Mouse (Mus musculus) forebrain, embryonic 10.5 days (tissue): ENCODE measurements around the gene Frmd5. TPM values are rescaled to one million over a fixed set of nuclear protein-coding genes. Genes with fewer than 3 reads are reported as not detected.
"Not testable (repeated sequence)": the region's sequence is repeated elsewhere in the genome, so short reads cannot be mapped to it uniquely, and the experiment has no call there.

ENCODE experiments used
- DNase-seq: peaks from one replicate; pipeline ENCODE4 v3.0.0-alpha.2; 2017; ENCODE audit warnings: low spot score; ENCODE audit errors: extremely low spot score
- H3K27ac ChIP-seq: fragments of 300-500 bp; sonication (generic); 2 replicates; pipeline ENCODE4 v1.5.1; 2016; ENCODE audit warnings: mild to moderate bottlenecking
- H3K27me3 ChIP-seq: fragments of 300-500 bp; sonication (generic); 2 replicates; pipeline ENCODE4 v1.6.1; 2016; ENCODE audit warnings: mild to moderate bottlenecking; ENCODE audit not compliant: poor library complexity, severe bottlenecking
- H3K36me3 ChIP-seq: fragments of 300-500 bp; sonication (generic); replicated peaks from 2 replicates; pipeline ENCODE4 v1.6.1; 2016; ENCODE audit warnings: mild to moderate bottlenecking, moderate library complexity
- H3K4me1 ChIP-seq: fragments of 300-500 bp; sonication (generic); 2 replicates; pipeline ENCODE4 v1.6.1; 2016
- H3K4me3 ChIP-seq: fragments of 300-500 bp; sonication (generic); 2 replicates; pipeline ENCODE4 v1.5.1; 2016; ENCODE audit warnings: mild to moderate bottlenecking, moderate library complexity
- H3K9me3 ChIP-seq: fragments of 300-500 bp; sonication (generic); 2 replicates; pipeline ENCODE4 v1.6.1; 2016; ENCODE audit warnings: mild to moderate bottlenecking, moderate library complexity
- WGBS: fragments of 180-500 bp; shearing (Covaris S2); methylation state at CpG from one replicate; pipeline ENCODE4 v1.1.7; 2016; 5-methylcytosine and 5-hydroxymethylcytosine counted together
- polyA plus RNA-seq: library from polyadenylated mRNA; unstranded; fragments of >200 nt; fragmentation: Nextera tagmentation; extraction: Ambion mirVana; gene quantifications from 2 replicates; pipeline ENCODE4 v1.2.1, GENCODE M21; 2016

Gene Frmd5
- polyA plus RNA-seq, 1 experiment from 2014 or later: 13.9 TPM

GRCm38 (mm10) chr2:121514211-121514610 lies 292.7 kb downstream of the Frmd5 start:
- H3K9me3 ChIP-seq: no peaks in the 10 kb centered on the region
- DNase-seq: no peak
- H3K27ac ChIP-seq: no peak overlapping the region
- no peak overlapping the region for H3K4me3 ChIP-seq
- WGBS: 97% methylated on average over 4 of the region's 4 CpGs
- H3K36me3 ChIP-seq: peaks cover 96% of the 10 kb centered on the region
- H3K4me1 ChIP-seq: peaks cover 9% of the 10 kb centered on the region
- H3K27me3 ChIP-seq: no peaks in the 10 kb centered on the region

- H3K4me1 ChIP-seq: peaks cover 19% of the 10 kb centered on the region
- H3K36me3 ChIP-seq: peaks cover 96% of the 10 kb centered on the region
- H3K9me3 ChIP-seq, H3K27ac ChIP-seq, DNase-seq, H3K27me3 ChIP-seq, H3K4me3 ChIP-seq: not testable (repeated sequence)
- WGBS: 93% methylated on average over 5 of the region's 5 CpGs
These were observed 293.7 kb downstream of the Frmd5 start for GRCm38 (mm10) chr2:121512991-121513765.

GRCm38 (mm10) chr2:121511401-121511800 lies 295.5 kb downstream of the Frmd5 start:
- Histone ChIP-seq H3K4me3 (no peak overlapping the region), H3K27me3 (no peaks in the 10 kb centered on the region), H3K36me3 (peaks cover 80% of the 10 kb centered on the region), H3K9me3 (0 out of 2 replicates have a peak, but pooled peaks cover 4% of the 10 kb centered on the region), H3K27ac (no peak overlapping the region), H3K4me1 (peaks cover 31% of the 10 kb centered on the region)
- WGBS: 94% methylated on average over 8 of the region's 8 CpGs
- no peak for DNase-seq

GRCm38 (mm10) chr2:121509584-121509983 lies 297.3 kb downstream of the Frmd5 start:
- peaks cover 69% of the 10 kb centered on the region for H3K36me3 ChIP-seq
- peaks cover 32% of the 10 kb centered on the region for H3K4me1 ChIP-seq
- no peaks in the 10 kb centered on the region for H3K27me3 ChIP-seq
- peak; percentile 42 for DNase-seq
- H3K27ac ChIP-seq: peak overlapping the region; percentile 49
- 0 out of 2 replicates have a peak, but pooled peaks cover 4% of the 10 kb centered on the region for H3K9me3 ChIP-seq
- H3K4me3 ChIP-seq: peak overlapping the region; percentile 65
- 20% methylated on average over 16 of the region's 16 CpGs for WGBS

- WGBS: 88% methylated on average over 2 of the region's 2 CpGs
- H3K4me1 ChIP-seq: peaks cover 33% of the 10 kb centered on the region
- 0 out of 2 replicates have a peak overlapping the region, but pooled peaks have one; percentile 82 for H3K27ac ChIP-seq
- H3K36me3 ChIP-seq: peaks cover 64% of the 10 kb centered on the region
- H3K4me3 ChIP-seq: peak overlapping the region; percentile 65
- 0 out of 2 replicates have a peak, but pooled peaks cover 4% of the 10 kb centered on the region for H3K9me3 ChIP-seq
- DNase-seq: no peak
- no peaks in the 10 kb centered on the region for H3K27me3 ChIP-seq
These were observed 298.9 kb downstream of the Frmd5 start for GRCm38 (mm10) chr2:121507951-121508330.

- peaks cover 61% of the 10 kb centered on the region for H3K36me3 ChIP-seq
- WGBS: 29% methylated on average over 12 of the region's 12 CpGs
These were observed 299.5 kb downstream of the Frmd5 start for GRCm38 (mm10) chr2:121507173-121507950.

GRCm38 (mm10) chr2:121505942-121506882 lies 300.7 kb downstream of the Frmd5 start, which contains the start of the genes Mfap1a and Wdr76:
Gene Mfap1a (minus strand): TSS chr2:121506665.
Gene Wdr76 (plus strand): TSS chr2:121506723.
- DNase-seq: peak; percentile 87
- H3K36me3 ChIP-seq: peaks cover 50% of the 10 kb centered on the region
- not testable (repeated sequence) for H3K27me3 ChIP-seq, H3K9me3 ChIP-seq
- peak within 1 kb of the TSS; percentile 82 for H3K27ac ChIP-seq
- peaks cover 33% of the 10 kb centered on the region for H3K4me1 ChIP-seq
- 4% methylated on average over 42 of the region's 42 CpGs for WGBS
- peak within 1 kb of the TSS; percentile 65 for H3K4me3 ChIP-seq

More at GRCm38 (mm10) chr2:121507173-121507950, 299.5 kb downstream of the Frmd5 start:
- no peak for DNase-seq
- Histone ChIP-seq H3K27ac (peak overlapping the region; percentile 82), H3K4me1 (peaks cover 33% of the 10 kb centered on the region), H3K9me3 (0 out of 2 replicates have a peak, but pooled peaks cover 4% of the 10 kb centered on the region), H3K27me3 (no peaks in the 10 kb centered on the region), H3K4me3 (peak overlapping the region; percentile 65)

- H3K4me1 ChIP-seq, H3K27me3 ChIP-seq, H3K27ac ChIP-seq, DNase-seq, H3K9me3 ChIP-seq, H3K4me3 ChIP-seq: not testable (repeated sequence)
- peaks cover 23% of the 10 kb centered on the region for H3K36me3 ChIP-seq
- WGBS: 88% methylated on average over 4 of the region's 6 CpGs
These were observed 305.3 kb downstream of the Frmd5 start for GRCm38 (mm10) chr2:121501550-121501949.

Other genes with a start within 250 kb of the Frmd5 start
- gene Casc4, start 59.9 kb upstream of the Frmd5 start, polyA plus RNA-seq: 16.2 and 16.3 TPM in 2 replicates
- gene Ctdspl2, start 148.9 kb upstream of the Frmd5 start, polyA plus RNA-seq: 61.3 and 66.3 TPM in 2 replicates
- 0.29 and 0.33 TPM in 2 replicates for gene Mageb3, start 149.0 kb upstream of the Frmd5 start, polyA plus RNA-seq
- 13.9 and 14.3 TPM in 2 replicates for gene Eif3j1, start 221.5 kb upstream of the Frmd5 start, polyA plus RNA-seq